Mouse (Mus musculus): ENCODE measurements around the gene Sorcs2.

Sorcs2 gene

DNA sequence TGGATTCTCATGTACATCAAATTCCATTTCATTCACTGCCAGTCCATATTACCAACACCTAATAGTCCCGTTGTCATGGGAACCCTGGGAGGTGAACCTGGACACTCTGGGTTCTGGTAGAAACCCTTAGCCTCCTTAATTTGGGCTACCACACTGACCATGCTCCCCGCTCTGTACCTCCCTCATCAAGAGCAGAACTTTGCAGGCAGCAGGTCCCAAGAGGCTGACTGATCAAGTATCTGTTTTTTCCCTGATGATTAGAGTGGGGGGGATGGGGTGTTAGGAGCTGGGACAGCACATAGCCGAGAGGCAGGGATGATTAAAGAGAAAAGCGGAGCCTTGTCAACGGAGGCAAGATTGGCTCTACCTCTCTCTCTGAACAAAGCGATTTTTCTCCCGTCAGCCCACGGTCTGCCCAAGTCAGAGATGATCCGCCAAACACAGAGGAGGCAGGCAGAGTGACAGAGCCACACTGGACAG is 167.6 kb downstream of the Sorcs2 start:
- no peak for DNase-seq (ENCODE audit: low spot score in 2 of 2)

GRCm38 (mm10) chr5:36228405-36229370 is 169.3 kb downstream of the Sorcs2 start:
- no peak for DNase-seq (ENCODE audit: low spot score in 2 of 2)

- DNase-seq (ENCODE audit: low spot score in 2 of 2), result no peak
Observed at GRCm38 (mm10) chr5:36226296-36226695, 171.6 kb downstream of the Sorcs2 start.

DNA sequence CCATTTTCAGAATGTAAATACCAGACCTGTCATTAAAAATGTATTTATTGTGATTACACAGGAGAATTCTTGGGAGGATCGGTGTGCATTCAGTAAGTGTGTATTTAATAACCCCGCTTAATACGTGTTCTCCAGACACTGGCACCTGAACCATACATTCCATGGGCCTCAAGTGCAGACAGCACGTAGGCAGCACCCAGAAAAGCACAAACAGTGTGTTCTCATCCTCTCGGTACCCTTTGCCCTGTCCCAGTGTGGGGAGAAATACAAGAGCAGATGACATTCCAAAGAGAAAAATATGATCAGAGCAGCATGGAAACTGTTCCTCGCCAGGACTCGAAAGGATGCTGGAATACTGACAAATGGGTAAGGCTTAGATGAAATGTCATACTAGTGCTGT is 172.1 kb downstream of the Sorcs2 start:
- DNase-seq (ENCODE audit: low spot score in 2 of 2), result no peak

DNA sequence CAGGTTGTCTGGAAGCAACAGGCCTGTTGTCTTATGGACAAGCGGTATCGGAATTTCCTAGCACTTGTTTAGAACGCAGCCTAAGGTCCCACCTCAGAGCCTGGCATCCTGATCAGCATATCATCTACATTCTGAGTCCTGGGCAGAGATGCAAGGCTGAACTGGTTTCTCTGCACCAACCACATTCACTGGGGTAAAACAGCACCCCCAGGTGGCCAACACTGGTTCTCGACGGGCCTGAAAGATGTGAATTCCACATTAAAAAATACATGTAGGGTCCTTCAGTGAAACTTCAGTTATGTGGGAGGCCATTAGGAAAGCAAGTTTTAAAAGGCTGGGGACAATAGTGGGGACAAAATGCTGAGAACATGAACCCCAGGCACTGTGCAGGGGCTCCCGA is 174.2 kb downstream of the Sorcs2 start:
- DNase-seq (ENCODE audit: low spot score in 2 of 2), result peak; percentile 16 to 72

- DNase-seq (ENCODE audit: low spot score in 2 of 2), result no peak
Observed at GRCm38 (mm10) chr5:36220626-36221025, 177.3 kb downstream of the Sorcs2 start.

DNA sequence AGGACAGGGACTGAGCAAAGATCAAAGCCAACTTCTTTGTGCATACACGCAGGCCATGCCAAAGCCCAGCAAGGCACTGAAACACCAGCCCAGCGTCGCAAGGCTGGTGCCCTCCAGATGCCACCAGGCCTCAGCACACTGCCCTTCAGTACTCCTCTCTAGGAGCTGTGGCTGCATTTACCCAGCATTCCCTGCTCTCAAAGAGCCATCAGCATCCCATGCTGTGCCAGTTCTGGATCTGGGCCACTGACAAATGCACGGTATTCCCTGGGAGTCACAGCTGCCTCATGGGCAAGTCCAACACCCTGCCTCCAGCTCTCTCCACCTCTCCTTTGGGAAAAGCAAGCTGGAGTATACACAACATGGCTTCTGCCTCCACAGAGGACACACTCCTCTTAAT is 177.8 kb downstream of the Sorcs2 start:
- DNase-seq (ENCODE audit: low spot score in 2 of 2), result no peak

DNA sequence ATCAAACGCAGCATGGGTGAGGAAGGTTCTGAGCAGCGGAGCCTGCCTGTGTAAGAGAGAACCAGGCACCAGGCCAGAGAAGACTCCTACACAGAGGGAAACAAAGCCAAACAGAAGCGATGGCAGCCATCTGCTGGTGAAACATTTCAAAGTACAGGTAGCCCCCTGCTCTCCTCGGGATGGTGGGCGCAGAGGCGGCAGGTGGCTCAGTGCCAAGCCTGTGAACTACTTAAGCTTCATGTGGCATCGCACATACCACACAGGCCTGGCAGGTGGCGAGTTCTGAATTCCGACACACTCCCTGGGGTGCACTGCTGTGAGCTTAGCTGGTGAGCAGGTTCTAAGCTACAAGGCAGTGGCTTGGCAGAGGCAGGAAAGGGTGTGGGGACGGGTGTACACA is 184.6 kb downstream of the Sorcs2 start:
- no peak for DNase-seq (ENCODE audit: low spot score in 2 of 2)

DNA sequence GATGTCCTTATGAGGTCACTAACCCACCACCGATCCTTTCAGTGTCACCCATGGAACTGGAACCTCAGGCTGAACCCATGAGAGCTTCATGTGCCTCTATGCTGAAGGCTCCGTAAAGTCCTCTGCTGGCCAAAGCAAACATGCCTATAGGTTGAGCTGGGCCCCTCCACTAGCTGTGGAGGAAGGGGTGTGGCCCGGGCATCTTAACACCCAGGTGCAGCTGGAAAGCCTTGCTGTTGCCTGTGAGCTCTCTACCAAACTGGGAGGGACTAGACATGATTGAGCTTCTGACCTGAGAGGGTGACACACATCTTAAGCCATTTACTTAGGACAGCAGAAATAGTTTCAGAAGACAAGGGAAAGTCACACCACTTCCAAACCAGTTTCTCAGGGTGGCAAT is 189.1 kb downstream of the Sorcs2 start:
- no peak for DNase-seq (ENCODE audit: low spot score in 2 of 2)

DNA sequence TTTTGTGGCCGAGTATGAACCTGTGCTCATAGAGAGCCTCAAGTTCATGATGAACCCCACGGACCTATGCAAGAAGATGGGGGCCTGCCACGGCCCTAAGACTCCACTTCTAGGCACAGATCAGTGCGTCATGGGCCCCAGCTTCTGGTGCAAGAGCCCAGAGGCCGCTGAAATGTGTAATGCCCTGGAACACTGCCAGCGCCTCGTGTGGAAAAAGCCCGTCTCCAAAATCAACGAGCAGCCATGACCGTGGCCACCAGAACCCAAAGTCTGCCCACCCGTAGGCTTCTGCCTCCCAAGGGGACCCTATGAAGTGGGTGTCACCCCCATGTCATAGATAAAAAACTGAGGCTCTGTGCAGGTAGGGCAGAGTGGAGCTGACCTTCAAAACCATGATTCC is 192.5 kb downstream of the Sorcs2 start:
- DNase-seq (ENCODE audit: low spot score in 2 of 2), result no peak

- DNase-seq (ENCODE audit: low spot score in 2 of 2), result no peak
Observed at GRCm38 (mm10) chr5:36203916-36204315, 194.0 kb downstream of the Sorcs2 start, which contains the start of gene Psapl1. TSS of gene Psapl1 (plus strand) at chr5:36204021.

- DNase-seq (ENCODE audit: low spot score in 2 of 2), result no peak
Observed at GRCm38 (mm10) chr5:36203421-36203820, 194.5 kb downstream of the Sorcs2 start.

DNA sequence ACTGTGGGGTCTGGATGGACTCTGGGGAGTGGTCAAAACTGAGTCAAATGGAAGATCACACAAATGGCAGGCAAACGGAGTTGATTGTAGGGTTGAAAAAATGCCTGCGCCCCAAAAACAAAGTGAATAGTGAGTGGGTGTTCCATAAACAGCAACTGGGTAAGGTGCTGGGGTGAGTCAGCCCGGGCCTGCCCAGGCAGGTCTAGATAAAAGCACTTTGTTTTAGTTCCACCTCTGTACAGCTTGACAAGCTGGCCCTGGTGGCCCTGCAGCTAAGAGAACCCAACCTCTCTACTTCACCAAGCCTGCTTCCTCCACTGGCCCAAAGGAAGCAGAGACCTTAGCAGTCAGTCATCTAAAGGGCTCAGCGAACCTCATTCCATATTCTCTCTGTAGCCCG is 195.2 kb downstream of the Sorcs2 start:
- no peak for DNase-seq (ENCODE audit: low spot score in 2 of 2)

DNA sequence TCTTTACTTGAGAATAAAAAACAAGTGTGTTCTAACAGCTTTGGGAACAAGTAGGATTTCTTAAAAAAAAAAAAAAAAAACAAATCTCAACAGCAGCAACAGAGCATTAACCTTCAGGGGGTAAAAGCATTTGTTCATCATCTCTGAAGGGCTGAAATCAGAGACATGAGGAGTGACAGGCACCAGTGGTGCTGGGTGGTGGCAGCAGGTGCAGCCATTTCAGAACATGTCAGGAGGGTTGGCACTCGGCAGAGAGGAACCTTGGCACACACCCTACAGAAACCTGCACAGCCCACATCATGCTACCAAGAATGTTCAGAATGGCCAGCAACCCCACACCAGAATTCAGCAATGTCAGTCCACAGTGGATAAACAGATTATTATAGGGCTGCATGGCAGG is 198.4 kb downstream of the Sorcs2 start:
- no peak for DNase-seq (ENCODE audit: low spot score in 2 of 2)

DNA sequence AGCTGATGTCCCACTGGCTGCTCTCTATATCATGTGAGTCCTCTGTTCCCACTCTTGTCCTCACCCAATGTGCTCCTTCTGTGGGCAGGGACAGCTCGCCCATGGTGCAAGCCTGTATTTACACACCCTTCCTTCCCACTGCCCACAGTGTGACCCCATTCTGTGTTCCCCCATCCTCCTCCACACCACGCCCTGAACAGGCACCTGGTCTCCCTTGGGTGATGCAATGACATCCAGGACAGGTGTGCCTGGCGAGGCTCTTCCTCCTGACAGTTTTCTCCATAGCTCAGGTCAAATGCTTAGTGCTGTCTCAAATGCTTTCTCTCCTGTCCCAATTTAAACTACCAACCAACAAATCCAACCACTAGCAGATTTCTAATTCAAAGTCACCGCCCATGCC is 202.5 kb downstream of the Sorcs2 start:
- no peak for DNase-seq (ENCODE audit: low spot score in 2 of 2)

- DNase-seq (ENCODE audit: low spot score in 2 of 2), result no peak
Observed at GRCm38 (mm10) chr5:36194631-36195030, 203.3 kb downstream of the Sorcs2 start.

DNA sequence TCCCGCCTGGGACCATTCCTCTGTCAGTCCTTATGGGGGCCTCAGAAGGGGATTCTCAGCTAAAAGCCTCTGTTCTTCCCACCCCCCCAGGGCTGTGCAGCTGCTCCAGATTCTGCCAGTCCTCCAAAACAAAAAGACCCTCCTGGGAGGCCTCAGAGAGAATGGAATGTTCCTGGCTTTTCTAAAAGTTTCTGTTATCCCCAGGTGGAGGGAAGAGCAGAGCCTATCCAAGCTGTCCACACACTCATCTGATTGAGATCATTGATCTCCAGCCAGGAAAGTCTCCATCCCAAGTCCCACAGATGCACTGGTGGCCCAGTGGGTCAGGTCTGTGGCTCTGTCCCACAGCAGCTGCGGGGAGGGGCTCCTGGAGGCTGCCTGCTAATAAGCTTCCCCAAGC is 205.3 kb downstream of the Sorcs2 start:
- DNase-seq (ENCODE audit: low spot score in 2 of 2), result no peak

DNA sequence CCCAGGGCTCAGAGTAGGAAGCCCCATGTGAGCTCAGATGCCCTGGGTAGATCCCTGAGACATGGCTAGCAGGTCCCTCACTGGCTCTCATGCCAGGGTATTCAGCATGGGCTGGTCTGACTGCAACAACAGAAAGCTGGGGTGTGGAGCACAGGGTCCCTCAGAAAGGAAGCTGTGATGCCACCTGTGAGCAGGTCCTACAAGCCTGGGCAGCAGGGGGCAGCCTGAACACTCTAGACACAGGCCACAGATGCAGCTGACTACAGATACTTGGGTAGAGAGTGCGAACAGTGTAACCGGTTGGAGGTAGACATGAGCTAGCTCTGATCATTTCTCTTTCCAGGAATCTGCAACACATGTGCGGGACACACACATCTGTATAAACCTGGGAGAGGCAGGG is 206.1 kb downstream of the Sorcs2 start:
- peak in 1 of 2 experiments; percentile 54 for DNase-seq (ENCODE audit: low spot score in 2 of 2)

- no peak for DNase-seq (ENCODE audit: low spot score in 2 of 2)
Observed at GRCm38 (mm10) chr5:36191285-36191684, 206.7 kb downstream of the Sorcs2 start.

DNA sequence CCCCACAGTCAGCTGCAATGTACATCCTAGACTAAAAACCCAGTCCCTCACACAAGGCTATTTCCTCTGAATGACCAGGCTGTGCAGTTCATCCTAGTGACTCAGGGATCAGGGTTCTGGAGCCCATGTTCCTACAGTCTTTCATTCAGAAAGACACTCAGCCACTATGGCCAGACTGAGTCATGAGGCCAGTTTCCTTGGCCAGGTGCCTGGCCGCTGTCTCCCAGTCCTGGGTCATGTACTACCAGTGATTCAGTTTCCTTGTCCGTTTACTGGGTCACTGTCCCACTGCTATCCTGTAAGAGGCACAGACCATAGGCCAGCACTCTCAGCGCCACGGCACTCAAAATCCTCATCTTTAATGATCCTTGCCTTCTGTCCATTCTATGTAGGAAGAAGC is 209.6 kb downstream of the Sorcs2 start:
- no peak for DNase-seq (ENCODE audit: low spot score in 2 of 2)

GRCm38 (mm10) chr5:36186294-36187053 is 211.5 kb downstream of the Sorcs2 start:
- DNase-seq (ENCODE audit: low spot score in 2 of 2), result no peak

DNA sequence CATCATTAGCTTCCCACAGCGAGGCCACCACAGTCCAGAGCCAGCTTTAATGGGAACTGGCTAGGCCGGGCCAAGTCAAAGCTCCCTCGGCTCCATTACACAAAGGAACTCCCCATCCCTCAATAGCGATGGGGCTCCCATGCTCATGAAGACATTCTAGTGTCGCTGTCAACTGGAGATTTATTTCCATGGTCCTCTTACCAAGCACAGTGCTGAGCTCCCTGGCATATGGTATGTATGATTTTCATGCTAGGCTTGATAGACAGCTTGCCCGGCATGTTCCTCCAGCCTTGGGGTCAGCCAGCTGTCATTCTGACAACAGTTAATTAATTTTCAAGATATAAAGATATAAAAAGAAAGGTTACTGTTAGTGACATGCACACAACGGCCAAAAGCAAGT is 215.6 kb downstream of the Sorcs2 start:
- DNase-seq (ENCODE audit: low spot score in 2 of 2), result no peak

DNA sequence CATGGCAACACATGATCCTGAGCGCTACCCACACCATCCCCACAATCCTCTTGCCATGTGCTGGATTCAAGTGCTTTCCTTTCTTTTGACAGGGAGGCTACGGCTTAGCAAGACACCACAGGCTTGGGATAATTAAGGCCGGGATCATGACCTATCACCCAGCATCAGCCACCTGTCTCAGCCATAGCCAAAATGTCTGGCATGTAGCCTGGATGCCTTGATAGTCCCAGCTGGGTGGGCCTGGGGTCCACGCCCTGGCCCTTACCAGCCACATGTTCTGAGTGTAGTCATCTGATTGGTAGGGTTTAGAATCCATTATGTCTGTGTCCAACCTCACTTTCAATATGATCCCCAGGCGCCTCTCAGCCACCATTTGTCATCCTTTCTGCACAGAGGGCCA is 218.2 kb downstream of the Sorcs2 start:
- no peak for DNase-seq (ENCODE audit: low spot score in 2 of 2)
